Mouse (Mus musculus) stomach, postnatal 0 days (tissue): ENCODE results near the gene Sirt1.

Source experiments
- CTCF ChIP-seq: IDR thresholded peaks from 2 replicates; pipeline ENCODE4 v1.5.1; 2016; ENCODE audit warnings: antibody characterized with exemption, low read depth, mild to moderate bottlenecking, moderate library complexity
- EP300 ChIP-seq: optimal IDR thresholded peaks from 2 replicates; pipeline ENCODE3; 2016; ENCODE audit warnings: antibody characterized with exemption

GRCm38 (mm10) chr10:63313726-63314125 is 67.8 kb downstream of the Sirt1 start:
- TF ChIP-seq CTCF (no peak), EP300 (no peak)
